Mouse (Mus musculus) layer of hippocampus, postnatal 10 days (tissue): ENCODE measurements around the gene Polr2h. TPM values are rescaled to one million over a fixed set of nuclear protein-coding genes. Genes with fewer than 3 reads are reported as not detected.

Experiments used
- DNase-seq, 2 experiments: peaks; one replicate each; pipeline ENCODE4 v3.0.0; 2021; ENCODE audit warnings: low spot score in 2 of 2
- total RNA-seq, 2 experiments: library from RNA; stranded (reverse); gene quantifications; 2 replicates each; pipeline ENCODE4 v1.2.3; 2021

Gene Polr2h
- total RNA-seq, 2 experiments from 2014 or later: 23.2 to 27.7 TPM

DNA sequence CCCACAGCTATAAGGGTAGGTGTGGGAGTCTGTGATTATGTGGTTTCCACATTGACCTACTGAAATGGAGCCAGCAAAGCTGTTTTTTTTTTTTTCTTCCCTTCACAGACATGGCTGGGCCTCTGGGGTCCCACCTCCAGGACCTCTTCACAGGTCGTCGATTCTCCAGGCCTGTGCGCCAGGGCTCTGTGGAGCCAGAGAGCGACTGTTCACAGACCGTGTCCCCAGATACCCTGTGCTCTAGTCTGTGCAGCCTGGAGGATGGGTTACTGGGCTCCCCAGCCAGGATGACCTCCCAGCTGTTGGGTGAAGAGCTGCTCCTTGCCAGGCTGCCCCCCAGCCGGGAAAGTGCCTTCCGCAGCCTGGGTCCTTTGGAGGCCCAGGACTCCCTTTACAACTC, 16.1 kb upstream of the Polr2h start:
- DNase-seq: no peak

DNA sequence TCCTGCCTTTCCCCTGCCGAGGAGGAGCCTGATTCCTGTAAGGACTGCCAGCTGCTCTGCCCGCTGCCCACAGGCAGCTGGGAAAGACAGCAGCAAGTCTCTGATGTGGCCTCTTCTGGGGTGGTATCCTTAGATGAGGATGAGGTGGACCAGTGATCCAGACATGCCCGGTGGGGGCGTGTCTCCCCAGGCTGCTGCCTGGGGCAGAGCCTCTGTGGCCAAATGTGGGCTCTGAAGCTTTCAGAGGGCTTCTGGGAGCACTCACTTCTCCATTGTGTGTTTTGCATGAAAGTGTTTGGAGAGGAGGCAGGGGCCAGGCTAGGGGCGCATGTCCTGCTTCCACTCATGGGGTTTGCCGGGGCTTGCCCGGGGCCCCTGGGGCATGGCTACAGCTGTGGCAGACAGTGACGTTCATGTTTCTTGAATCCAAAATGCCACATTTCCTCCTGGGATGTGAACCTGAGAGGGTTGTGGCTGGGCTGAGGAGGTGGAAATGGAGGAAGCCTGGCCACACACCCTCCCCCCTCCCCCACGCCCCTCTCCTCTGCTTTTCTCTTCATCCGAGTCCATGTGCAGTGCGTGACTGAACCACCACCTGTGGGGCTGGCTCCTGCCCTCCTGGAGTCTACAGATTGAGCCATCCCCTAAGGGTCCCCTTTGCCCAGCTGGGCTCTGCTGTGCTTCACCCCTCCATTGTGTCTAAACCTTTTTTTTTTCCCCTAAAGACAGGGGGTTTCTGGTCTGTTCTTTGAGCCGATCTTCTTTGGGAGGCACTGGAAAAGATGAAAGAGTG, 15.5 kb upstream of the Polr2h start:
- DNase-seq: peak in 1 of 2 experiments; percentile 26

DNA sequence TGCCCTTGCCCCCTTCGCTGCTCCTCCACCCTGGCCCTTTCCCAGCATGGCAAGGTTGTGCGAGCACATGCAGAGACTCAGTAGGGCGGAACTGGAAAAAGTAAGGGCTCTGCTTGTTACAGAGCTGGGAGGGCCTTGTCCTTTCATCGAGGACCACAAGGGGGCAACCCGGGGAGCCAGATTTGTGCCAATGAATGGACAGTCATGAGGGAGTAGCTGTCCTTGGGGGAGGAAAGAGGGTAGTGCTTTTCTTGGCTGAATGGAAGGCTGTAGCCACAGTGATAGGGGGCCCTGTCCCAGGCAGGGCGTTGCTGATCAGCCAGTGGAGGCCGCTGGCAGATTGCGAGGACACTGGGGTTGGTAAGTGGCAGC, 15.0 kb upstream of the Polr2h start:
- peak; percentile 85 to 86 for DNase-seq

DNA sequence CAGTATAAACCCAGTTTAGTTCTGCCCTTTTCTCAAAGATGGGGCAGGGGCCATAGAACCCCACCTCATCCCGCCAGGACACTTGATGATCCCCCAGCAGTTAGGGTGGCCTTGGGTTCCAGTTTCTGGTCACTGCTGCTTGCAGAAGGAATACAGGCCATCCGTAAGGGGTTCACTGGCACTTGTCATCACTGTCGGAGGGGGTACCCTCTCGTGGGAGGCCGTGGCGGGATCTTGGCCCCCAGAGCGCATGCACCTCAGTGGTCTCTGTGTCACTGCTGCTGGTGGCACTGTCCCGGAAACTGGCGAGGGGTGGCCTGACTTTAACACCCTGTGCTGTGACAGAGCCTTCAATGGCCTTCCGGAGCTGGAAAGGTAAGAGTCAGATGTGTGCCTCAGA, 14.4 kb upstream of the Polr2h start:
- DNase-seq: peak in 1 of 2 experiments; percentile 24

DNA sequence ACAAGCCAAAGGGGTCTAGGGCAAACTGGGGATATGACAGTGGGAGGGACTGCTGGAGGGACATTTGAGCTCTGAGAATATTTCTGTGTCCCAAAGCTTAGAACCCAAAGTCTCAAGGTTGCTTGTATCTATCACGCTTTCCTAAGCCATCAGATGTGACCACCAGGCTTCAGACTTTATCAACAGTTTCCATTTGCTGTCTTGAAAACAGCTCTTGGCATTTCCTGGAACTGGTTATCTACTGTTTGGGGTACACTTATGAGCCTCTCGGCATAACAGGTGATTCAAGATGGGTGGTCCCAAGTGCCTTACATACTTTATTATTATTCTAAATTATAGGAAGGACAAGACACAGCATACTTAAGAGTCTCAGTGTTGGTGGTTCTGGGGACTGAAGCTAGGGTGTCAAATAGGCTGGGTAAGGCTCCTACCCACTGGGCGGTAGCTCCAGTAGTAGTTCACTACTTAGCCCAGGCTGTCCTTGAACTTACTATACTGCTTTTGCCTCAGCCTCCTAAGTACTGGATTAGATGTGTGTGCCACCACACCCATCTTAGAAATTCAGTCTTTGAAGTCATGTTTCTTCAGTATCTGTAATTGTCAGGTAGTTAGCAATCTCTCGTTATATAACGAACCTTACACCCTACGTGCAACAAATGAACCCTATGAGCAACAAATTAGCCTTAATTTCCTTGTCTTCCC, 13.6 kb upstream of the Polr2h start:
- peak in 1 of 2 experiments; percentile 11 for DNase-seq

DNA sequence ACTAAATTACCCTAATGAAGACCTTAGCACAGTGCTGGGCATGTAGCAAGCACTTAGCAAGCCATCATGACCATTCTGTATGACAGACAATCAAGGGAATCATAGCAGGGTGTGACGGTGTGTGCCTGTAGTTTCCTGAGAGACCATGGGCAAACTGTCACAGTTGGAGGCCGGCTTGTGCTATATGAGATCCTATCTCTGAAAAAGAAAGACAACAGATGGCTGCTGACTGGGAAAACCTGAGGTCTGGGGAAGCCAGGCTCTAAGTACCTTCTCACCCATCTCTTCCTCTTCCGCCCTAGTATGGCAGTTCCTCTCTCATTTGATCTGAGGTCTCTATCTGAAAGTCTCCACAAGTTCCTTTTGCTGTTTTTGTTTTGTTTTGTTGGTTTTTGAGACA, 11.7 kb upstream of the Polr2h start:
- peak in 1 of 2 experiments; percentile 12 for DNase-seq

DNA sequence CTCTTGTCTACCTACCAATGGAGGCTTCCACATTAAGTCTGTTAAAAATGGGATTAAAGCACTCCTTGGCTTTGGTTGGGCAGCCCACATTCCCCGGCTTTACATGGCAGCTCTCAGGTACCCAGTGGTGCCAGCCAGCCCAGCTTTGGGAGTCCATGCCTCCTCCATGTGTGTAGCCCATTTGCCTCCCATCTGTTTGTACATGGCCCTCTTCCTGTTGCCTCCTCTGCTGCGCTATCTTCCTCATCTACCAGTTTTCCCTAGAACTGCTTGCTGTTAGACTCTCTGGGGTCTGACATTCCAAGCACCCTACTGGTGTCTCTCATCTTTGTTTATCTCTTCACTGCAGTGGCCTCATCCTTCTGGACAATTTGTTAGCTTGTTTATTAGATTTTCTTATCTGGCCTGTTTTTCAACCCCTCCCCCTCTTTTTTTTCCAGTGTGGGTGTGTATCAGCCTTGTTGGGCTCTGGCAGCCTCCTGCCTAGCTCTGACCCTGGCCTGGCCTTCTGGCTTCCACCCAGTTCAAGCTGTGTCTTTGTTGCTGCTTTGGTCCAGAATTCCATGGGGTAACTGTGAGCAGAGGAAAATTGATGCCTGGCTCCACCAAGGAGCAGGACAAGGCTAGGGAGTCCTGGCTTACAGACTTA, 10.9 kb upstream of the Polr2h start:
- peak; percentile 31 to 60 for DNase-seq

DNA sequence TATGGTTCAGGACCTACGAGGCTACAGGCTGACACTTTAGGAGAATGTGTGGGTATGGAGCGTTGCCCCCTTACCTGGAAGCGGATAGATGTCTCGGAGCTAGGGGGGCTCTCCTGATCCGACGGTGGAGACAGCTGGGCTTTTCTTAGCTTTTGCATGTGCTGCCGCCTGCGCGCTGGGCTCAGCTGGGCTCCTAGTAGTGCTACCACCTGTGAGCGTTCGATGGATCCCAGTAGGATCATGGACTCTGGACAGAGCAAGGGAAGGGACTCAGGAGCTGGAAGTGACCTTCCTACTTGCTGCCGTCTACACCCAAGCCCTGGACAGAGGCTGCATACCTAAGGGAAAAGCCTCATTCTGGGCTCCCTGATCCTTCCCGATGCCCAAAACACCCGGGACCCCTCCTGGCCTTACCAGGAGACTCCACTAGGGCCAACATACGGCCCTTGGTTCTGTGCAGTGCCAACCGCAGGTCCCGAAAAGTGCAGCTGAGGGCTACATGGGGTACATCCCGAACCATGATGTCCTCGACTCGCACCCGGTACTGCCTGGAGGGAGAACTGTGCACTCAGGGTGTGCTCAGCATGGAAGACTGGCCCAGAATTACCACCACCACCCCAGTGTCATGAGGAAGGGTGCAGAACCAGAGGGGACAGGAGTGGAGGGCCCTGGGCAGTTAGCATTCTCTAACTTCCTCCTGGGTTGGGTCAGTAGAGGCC, 9.1 kb upstream of the Polr2h start:
- DNase-seq: no peak

DNA sequence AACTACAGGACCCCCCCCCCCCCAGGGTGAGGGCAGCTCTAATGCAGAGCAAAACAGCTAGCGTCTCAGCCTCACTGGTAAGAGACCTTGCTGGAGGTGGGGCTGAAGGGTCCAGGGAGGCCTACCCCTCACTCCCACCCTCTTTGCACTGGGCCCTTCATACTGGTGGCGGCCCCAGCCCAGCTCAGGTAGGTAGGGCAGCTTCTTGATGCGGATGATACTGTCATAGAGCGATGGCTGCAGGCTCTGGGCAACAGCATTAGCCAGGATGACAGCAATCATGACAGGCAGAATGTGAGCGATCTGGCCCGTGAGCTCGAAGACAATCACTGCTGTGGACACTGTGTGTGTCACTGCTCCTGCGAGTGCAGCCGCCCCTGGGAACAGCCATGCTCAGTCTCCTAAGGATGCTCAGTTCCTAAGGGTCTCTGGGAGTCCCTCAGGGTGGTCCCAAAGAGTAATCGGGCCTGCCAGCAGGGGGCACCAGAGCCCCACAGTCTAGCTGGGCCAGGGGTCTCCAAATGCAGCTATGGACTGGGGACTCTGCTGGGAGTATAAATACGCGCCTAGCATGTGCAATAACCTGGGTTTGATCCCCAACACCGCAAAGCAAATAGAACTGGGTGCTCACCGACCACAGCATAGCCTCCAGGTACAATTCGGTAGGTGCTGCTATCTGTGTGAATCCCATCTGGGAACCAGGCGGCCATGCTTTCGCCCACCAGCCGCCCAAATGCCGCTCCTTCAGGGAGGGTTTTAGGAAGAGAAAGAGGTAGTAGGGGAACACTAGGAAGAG, 8.3 kb upstream of the Polr2h start:
- peak; percentile 66 to 74 for DNase-seq

DNA sequence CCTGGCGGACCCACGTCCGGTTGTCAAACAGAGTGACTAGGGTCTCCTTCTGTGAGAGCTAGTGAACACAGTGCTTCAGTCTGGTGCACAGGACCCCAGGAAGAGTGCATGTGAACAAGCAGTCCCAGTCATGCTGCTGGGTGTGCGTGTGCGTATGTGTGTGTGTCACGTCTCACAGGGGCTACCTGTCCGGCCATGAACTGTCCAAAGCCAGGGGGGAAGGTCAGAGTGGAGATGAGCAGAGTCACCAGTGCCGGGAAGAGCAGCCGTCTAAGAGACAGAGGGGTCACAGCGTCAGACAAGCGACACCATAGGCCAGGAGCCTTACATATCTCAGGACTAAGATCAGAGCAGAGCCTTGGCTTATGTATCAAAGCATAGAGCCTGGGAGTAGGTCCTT, 7.1 kb upstream of the Polr2h start:
- DNase-seq: no peak

DNA sequence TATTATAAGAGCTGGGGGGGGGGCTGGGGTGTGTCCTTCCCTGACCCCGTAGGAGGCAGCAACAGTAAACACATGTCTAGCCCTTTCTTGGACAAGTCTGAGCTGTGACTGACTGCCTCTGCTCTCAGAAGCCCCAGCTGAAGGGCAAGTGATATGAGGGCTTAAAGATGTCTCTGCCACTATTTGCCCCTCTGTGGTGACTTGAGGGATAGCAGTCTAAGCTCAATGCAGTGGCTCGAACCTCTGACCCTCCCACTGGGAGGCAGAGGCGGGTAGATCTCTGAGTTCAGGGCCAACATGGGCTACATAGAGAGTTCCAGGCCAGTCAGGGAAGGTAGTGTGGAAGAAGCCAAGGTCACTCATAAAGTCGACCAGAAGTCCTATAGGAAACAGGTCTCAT, 6.7 kb upstream of the Polr2h start:
- DNase-seq: no peak

DNA sequence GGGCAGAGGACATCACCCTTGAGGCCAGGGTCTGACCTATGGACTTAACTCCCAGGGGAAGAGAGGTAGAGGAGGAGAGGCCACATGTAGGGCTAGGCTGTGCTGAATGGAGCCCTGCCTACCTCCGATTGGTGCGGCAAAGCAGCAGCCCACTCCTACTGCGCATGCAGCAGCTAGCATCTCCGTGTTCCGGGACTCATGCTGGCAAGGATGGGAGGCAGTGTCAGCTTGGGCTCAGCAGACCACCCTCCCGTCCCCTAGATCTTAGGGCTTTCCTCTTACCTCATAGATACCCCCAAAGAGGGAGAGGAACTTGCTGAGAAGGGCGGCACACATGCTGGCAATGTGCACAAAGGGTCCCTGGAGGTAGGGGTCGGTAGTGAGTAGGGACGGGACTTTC, 5.3 kb upstream of the Polr2h start:
- no peak for DNase-seq

DNA sequence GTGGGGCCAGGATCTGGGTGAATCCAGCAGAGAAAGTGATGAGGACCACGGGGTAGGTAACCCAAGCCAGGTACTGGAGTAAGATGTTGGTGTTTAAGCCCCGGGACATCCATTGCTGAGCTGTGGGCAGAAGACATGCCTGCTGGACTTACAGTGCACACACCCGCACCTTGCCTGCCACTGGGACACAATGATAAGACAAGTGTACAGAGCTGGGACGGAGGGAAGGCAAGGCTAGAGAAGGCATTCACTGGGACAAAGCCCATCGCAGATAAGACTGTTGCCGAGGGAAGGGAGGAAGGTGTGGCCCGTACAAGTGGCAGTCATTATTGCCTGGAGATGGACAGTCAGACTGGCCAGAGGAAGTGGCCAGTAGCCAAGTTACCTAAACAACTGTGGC, 4.6 kb upstream of the Polr2h start:
- no peak for DNase-seq

DNA sequence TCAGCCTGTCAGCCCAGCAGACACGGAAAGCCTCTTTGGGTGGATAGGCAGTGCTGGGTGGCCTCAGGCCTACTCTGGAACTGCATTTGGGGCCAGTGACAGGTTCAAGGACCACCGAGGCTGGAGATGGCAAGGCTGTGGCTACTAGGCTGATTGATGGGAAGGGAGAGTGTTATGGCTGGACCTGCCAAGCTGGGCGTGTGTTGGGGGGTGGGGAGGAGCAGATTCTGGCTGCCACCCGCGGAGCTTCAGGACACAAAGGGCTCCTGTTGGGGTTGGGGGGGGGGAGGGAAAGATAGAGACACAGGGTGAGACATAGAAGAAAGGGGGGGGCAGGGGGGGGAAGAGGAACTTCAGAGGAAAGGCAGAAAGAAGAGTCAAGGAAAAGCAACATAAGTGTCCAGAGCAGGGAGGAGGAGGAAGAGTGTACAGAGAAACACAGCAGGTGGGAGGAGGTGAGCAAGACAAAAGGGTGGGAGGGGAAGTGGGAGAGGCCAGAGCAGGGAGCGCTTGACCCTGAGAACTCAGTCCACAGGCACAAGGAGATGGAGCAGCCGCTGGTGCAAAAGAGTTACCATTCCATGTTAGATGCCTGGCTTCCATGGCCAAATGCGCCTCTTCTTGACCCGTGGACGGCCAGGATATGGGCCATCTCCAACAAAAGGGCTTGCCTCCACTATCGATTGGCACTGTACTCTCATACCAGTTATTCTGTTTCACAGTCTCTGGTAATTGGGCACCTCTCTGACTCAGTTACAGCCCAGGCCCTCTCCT, 3.0 kb upstream of the Polr2h start:
- no peak for DNase-seq

DNA sequence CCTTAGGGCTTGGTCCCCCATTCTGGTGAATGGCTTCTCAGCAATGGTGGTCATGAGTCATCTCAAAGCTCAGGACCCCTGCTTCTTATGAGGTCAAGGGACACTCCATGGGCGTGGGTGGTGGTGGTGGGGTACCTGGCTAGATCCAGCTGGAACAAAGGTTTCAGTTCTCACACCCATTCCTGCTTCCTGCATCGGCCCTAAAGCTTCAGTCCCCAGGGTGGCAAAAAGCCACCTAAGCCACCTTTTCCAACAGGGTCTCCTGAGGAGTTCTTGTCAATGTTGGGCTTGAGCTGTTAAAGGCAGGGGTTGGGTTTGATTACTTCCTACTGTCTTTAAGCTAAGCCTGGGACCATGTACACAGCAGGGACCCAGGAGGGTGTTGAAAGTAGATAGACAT, 2.3 kb upstream of the Polr2h start:
- no peak for DNase-seq

DNA sequence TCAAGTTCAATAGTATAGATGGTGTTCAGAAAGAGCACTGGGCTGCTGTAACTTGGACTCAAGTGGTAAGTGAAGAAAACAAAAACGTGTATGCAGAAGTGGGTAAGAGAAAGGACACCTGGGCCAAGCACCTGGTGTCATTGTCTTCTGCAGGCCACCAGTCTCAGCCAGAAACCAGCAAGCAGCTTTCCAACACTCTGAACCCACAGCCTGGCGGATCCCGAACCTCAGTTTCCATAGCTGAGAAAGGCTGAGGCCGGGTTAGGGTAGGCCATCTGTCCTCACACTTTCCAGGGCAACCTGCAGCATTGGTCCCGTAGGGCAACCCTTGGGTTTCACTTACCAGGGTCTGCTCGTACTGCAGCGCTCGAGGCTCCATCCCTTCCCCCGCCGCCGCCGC, 1.9 kb upstream of the Polr2h start:
- no peak for DNase-seq

DNA sequence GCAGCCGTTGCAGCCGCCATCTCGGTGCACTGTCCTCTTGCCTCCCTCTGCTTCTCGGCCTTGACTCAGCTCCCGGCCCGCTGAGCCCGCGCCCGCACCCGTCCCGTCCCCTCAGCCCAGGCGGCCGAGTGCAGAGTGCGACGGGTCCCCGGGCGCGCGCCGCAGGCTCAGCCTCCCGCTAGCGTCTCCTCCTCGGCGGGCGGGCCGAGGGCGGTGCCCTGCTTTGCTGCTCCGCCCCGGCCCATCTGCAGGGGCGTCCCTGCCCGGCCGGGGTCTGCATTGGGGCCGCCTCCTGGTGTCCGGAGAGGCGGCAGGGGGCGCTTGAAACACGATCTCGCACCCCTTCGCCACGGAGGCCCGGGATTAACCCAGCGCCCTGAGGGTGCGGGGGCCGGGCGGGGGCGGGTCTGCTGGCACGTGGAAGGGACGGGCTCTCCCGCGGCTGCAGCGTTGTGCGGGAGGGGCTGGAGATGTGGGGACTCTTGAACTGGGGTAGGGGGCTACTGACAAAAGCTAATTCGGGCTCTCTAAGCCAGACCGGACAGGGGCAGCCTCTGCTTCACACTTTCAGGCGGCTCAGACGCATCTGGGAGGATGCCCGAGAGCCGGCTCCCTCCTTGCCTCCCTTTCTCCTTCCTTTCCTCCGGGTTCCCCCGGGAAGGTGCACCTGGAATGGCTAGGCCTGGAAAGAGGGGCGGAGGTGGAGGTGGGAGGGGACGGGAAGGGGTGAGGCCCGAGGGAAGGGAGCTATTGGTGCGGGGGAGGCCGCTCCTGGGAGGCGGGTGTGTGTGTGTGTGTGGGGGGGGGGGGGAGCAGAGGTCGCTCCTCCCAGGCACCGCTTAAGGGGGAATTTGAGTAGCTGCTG, 1.3 kb upstream of the Polr2h start:
- peak; percentile 77 to 86 for DNase-seq

DNA sequence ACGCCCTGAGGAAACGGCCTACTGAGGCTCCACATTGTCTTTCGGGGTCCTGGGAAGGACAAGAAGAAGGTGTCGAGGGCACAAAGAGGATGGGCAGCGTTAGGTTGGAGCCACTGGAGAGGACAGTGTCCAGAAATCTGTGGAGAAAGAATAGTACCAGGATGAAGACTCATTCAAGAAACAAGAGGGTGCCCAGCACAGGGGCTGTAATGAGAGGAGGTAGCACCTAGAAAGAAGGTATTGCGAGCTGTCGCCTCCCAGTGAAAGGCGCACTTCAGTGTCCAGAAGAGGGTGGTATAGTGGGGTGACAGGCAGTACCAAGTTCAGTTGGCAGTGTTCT, 654 bp upstream of the Polr2h start:
- DNase-seq: peak in 1 of 2 experiments; percentile 37

DNA sequence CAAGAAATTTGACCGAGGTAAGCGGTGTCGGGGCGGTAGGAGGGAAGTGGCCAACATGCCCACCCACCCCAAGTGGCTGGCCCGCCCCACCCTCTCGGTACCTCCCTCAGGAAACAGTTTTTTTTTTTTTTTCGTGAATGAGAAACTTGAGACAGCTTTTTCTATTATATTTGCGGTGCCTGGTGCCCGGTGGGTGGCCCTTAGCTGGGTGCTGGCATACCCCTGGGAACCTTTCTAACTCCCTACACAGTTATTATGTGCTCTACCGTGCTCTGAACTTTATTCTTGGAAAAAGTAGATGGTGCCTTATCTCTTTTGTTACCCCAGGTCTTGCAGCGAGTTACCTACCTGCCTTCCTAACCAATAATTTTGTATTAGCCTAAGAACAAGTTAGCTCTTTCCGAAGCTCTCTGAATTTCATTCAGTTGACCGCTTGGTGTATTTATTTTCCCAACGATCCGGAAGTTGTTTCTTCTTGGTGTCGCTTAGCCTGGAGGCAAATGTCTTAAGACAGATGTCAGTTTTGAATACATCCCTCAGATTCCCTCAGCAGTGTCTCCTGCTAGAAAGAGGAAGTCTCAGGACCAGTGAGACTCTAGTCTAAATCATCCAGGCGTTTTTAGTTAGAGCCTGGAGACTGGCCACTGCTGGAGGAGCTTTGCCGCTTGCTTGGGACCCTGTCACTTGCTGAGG, 659 bp downstream of the Polr2h start:
- no peak for DNase-seq
